18 mouse cellular contexts compared by ENCODE assay signal in genomic region chr1:168283421-168283820, GRCm38 (mm10).
DNase-seq lines count a peak whose midpoint lies in the region; ATAC-seq and TF ChIP-seq lines count a peak whose summit lies in the region.
"Had no signal": no experiment of that assay in that cellular context is flagged by ENCODE, and none has a peak within 500 bp of the region (broad histone marks: within the 10 kb centered on the region; RNA-seq: fewer than 3 reads in every experiment).

No protein-coding gene starts in this region.

- H3K9ac ChIP-seq in forebrain, embryonic 12.5 days = no peak overlapping the region
- no peak overlapping the region for H3K9ac ChIP-seq in forebrain, embryonic 11.5 days (ENCODE audit: low read length)
- H3K9ac ChIP-seq in heart, embryonic 16.5 days (ENCODE audit: low read length) = no peak overlapping the region
- H3K9ac ChIP-seq in lung, postnatal 0 days (replicated peaks; ENCODE audit: low read depth) = no peak overlapping the region
- H3K9ac ChIP-seq in forebrain, embryonic 14.5 days (ENCODE audit: low read length) = no peak overlapping the region
- H3K9ac ChIP-seq: limb, embryonic 13.5 days; liver, embryonic 14.5 days; neural tube, embryonic 13.5 days had no signal

- ATAC-seq in forebrain, embryonic 12.5 days (ENCODE audit: low FRiP score) = no peak
- no peak for ATAC-seq in forebrain, embryonic 11.5 days (replicated peaks; ENCODE audit: low FRiP score)
- no peak for ATAC-seq in heart, embryonic 16.5 days (replicated peaks; ENCODE audit: extremely low read depth, insufficient read depth, low FRiP score)
- ATAC-seq in lung, postnatal 0 days = peak; percentile 52
- ATAC-seq in forebrain, embryonic 14.5 days = no peak

- WGBS in forebrain, embryonic 12.5 days = 82% methylated on average over 2 of the region's 2 CpGs
- WGBS in forebrain, embryonic 11.5 days = 84% methylated on average over 2 of the region's 2 CpGs
- WGBS in heart, embryonic 16.5 days = 49% methylated on average over 2 of the region's 2 CpGs
- 60% methylated on average over 2 of the region's 2 CpGs for WGBS in lung, postnatal 0 days
- 80% methylated on average over 2 of the region's 2 CpGs for WGBS in forebrain, embryonic 14.5 days

- no peak overlapping the region for H3K4me3 ChIP-seq in forebrain, embryonic 12.5 days (replicated peaks)
- no peak overlapping the region for H3K4me3 ChIP-seq in forebrain, embryonic 11.5 days (ENCODE audit: low read depth, low read length)
- H3K4me3 ChIP-seq in heart, embryonic 16.5 days (ENCODE audit: low read length) = no peak overlapping the region
- H3K4me3 ChIP-seq in lung, postnatal 0 days (ENCODE audit: low read depth, low read length) = no peak overlapping the region
- no peak overlapping the region for H3K4me3 ChIP-seq in forebrain, embryonic 14.5 days (ENCODE audit: low read depth, low read length)
- H3K4me3 ChIP-seq: limb, embryonic 13.5 days; neural tube, embryonic 13.5 days had no signal

- H3K4me2 ChIP-seq in forebrain, embryonic 12.5 days = no peak overlapping the region
- no peak overlapping the region for H3K4me2 ChIP-seq in forebrain, embryonic 11.5 days (ENCODE audit: low read depth, low read length, severe bottlenecking)
- H3K4me2 ChIP-seq in heart, embryonic 16.5 days (ENCODE audit: low read depth, low read length) = 0 out of 2 replicates have a peak overlapping the region, but pooled peaks have one; percentile 2
- no peak overlapping the region for H3K4me2 ChIP-seq in lung, postnatal 0 days (replicated peaks; ENCODE audit: low read depth, low read length)
- H3K4me2 ChIP-seq in forebrain, embryonic 14.5 days (ENCODE audit: low read length) = peak overlapping the region; percentile 19; the same call in 1 of the 2 replicates
- H3K4me2 ChIP-seq: neural tube, embryonic 13.5 days had no signal

- 0 out of 2 replicates have a peak overlapping the region, but pooled peaks have one; percentile 76 for H3K27ac ChIP-seq in forebrain, embryonic 12.5 days
- no peak overlapping the region for H3K27ac ChIP-seq in forebrain, embryonic 11.5 days (ENCODE audit: low read depth, low read length)
- peak overlapping the region; percentile 66 for H3K27ac ChIP-seq in heart, embryonic 16.5 days (ENCODE audit: low read length)
- 0 out of 2 replicates have a peak overlapping the region, but pooled peaks have one; percentile 38 for H3K27ac ChIP-seq in lung, postnatal 0 days (ENCODE audit: low read length)
- peak overlapping the region; percentile 87; the same call in 1 of the 2 replicates for H3K27ac ChIP-seq in forebrain, embryonic 14.5 days (ENCODE audit: low read depth, low read length)
- H3K27ac ChIP-seq: limb, embryonic 13.5 days; liver, embryonic 14.5 days had no signal

- H3K27me3 ChIP-seq in forebrain, embryonic 12.5 days = no peaks in the 10 kb centered on the region
- no peaks in the 10 kb centered on the region for H3K27me3 ChIP-seq in forebrain, embryonic 11.5 days (ENCODE audit: control insufficient read depth, insufficient read depth, low read length)
- no peaks in the 10 kb centered on the region for H3K27me3 ChIP-seq in heart, embryonic 16.5 days (ENCODE audit: control insufficient read depth, insufficient read depth, low read length)
- H3K27me3 ChIP-seq in lung, postnatal 0 days (replicated peaks; ENCODE audit: insufficient read depth, low read length) = no peaks in the 10 kb centered on the region
- no peaks in the 10 kb centered on the region for H3K27me3 ChIP-seq in forebrain, embryonic 14.5 days (replicated peaks; ENCODE audit: control insufficient read depth, insufficient read depth, low read length)
- H3K27me3 ChIP-seq: neural tube, embryonic 13.5 days had no signal

- peaks cover 66% of the 10 kb centered on the region for H3K4me1 ChIP-seq in forebrain, embryonic 12.5 days
- H3K4me1 ChIP-seq in forebrain, embryonic 11.5 days (replicated peaks; ENCODE audit: control insufficient read depth, insufficient read depth, low read length) = peaks cover 31% of the 10 kb centered on the region
- H3K4me1 ChIP-seq in heart, embryonic 16.5 days (ENCODE audit: control insufficient read depth, insufficient read depth, low read length) = peaks cover 49% of the 10 kb centered on the region
- H3K4me1 ChIP-seq in lung, postnatal 0 days (ENCODE audit: insufficient read depth, low read depth, low read length) = peaks cover 20% of the 10 kb centered on the region; the same call in 1 of the 2 replicates
- peaks cover 55% of the 10 kb centered on the region for H3K4me1 ChIP-seq in forebrain, embryonic 14.5 days (ENCODE audit: control insufficient read depth, insufficient read depth, low read length)

- intact Hi-C loops in heart, postnatal 36 days (cut with DNase I) = no loop called here
- intact Hi-C loops in gastrocnemius, postnatal 14 days (cut with DNase I; ENCODE audit: low total_unique reads) = no loop called here

- TF ChIP-seq EP300 in lung, postnatal 0 days (IDR thresholded peaks at IDR 0.05) = no peak

- DNase-seq in forebrain, embryonic 11.5 days (ENCODE audit: low spot score) = no peak
- no peak for DNase-seq in heart, postnatal 36 days
- DNase-seq in lung, postnatal 0 days (ENCODE audit: low spot score) = peak; percentile 66
- no peak for DNase-seq in lung, postnatal 25 days (ENCODE audit: low spot score)
- no peak for DNase-seq in forebrain, embryonic 14.5 days (ENCODE audit: low spot score)
- no peak for DNase-seq in gastrocnemius, postnatal 14 days
- DNase-seq: adrenal gland, adult 2 months; embryo, embryonic 11 days; kidney, adult 18-20 months; kidney, postnatal 4 days; lung, postnatal 36 days; spleen, adult 18-20 months; thymus, adult 2 months had no signal

- H3K9me3 ChIP-seq in forebrain, embryonic 12.5 days = no peaks in the 10 kb centered on the region
- no peaks in the 10 kb centered on the region for H3K9me3 ChIP-seq in forebrain, embryonic 11.5 days (ENCODE audit: control insufficient read depth, low read length)
- no peaks in the 10 kb centered on the region for H3K9me3 ChIP-seq in heart, embryonic 16.5 days (replicated peaks; ENCODE audit: control insufficient read depth, low read length)
- H3K9me3 ChIP-seq in lung, postnatal 0 days (ENCODE audit: low read length) = no peaks in the 10 kb centered on the region
- H3K9me3 ChIP-seq in forebrain, embryonic 14.5 days (replicated peaks; ENCODE audit: control insufficient read depth, low read length) = no peaks in the 10 kb centered on the region
- H3K9me3 ChIP-seq: limb, embryonic 13.5 days; neural tube, embryonic 13.5 days had no signal

- H3K36me3 ChIP-seq in forebrain, embryonic 12.5 days (replicated peaks) = no peaks in the 10 kb centered on the region
- no peaks in the 10 kb centered on the region for H3K36me3 ChIP-seq in forebrain, embryonic 11.5 days (ENCODE audit: control insufficient read depth, insufficient read depth, low read length)
- H3K36me3 ChIP-seq in heart, embryonic 16.5 days (ENCODE audit: control insufficient read depth, insufficient read depth) = no peaks in the 10 kb centered on the region
- no peaks in the 10 kb centered on the region for H3K36me3 ChIP-seq in lung, postnatal 0 days (ENCODE audit: insufficient read depth, low read length)
- H3K36me3 ChIP-seq in forebrain, embryonic 14.5 days (ENCODE audit: control insufficient read depth, insufficient read depth, low read length) = peaks cover 4% of the 10 kb centered on the region; the same call in 1 of the 2 replicates
- H3K36me3 ChIP-seq: limb, embryonic 13.5 days; neural tube, embryonic 13.5 days had no signal

- no peak for TF ChIP-seq CTCF in lung, postnatal 0 days (IDR thresholded peaks at IDR 0.05)

Comparison
In these comparisons a context has a peak if more than half of its experiments do, and no peak if none do; other contexts are left out.
1. H3K4me2 ChIP-seq: peak in heart, embryonic 16.5 days (single experiment) and forebrain, embryonic 14.5 days (single experiment); none in forebrain, embryonic 12.5 days (single experiment), forebrain, embryonic 11.5 days (single experiment) and lung, postnatal 0 days (single experiment).